Mouse (Mus musculus): ENCODE results near the gene Tmem38b. TPM values are rescaled to one million over a fixed set of nuclear protein-coding genes. Genes with fewer than 3 reads are reported as not detected.
"Not testable (repeated sequence)": the region's sequence is repeated elsewhere in the genome, so short reads cannot be mapped to it uniquely, and the experiment has no call there.

Gene Tmem38b
- 2.3 and 3.4 TPM in 2 replicates for total RNA-seq (2014; fragmentation: Nextera tagmentation)
- 2.1 and 2.3 TPM in 2 replicates for total RNA-seq (2017)

DNA sequence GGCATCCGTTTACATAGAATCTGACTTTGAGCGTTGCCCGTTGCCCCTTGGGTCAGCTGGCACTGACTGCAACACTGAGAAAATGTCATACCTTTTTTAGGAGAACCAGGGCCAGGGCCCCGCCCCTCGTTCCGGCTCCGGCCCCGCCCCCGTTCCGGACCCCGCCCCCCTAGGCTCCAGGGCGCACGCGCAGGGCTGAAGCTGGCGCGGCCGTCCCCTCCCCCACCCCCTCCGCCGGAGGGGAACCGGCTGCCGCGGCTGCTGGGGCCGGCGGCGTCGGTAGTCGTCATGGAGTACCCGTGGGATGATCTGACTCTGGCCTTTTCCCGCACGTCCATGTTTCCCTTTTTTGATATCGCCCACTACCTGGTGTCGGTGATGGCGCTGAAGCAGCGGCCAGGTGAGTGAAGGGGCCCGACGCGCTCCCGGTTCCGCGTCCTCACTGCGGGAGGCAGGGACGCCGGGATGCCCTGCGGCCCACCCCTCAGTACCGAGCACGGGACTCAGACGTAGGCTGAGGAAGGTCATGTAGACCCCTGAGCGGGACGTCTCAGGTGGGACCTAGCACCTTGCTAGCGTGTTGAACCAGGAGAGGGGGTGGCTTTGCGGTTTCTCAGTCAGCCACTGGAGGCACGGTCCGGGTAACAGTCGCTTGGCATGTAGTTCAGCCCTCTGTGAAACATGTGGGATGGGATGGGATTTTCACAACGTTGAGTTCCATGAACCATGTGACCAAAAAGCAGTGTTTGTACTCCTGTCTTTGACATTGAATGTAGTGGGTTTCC lies at the start of gene Tmem38b:
Tmem38b (plus strand) TSS at position 225 of the 785 bp plus-strand sequence.
- ATAC-seq (replicated peaks; ENCODE audit: low FRiP score, low TSS enrichment, poor library complexity, severe bottlenecking), result peak; percentile 83

DNA sequence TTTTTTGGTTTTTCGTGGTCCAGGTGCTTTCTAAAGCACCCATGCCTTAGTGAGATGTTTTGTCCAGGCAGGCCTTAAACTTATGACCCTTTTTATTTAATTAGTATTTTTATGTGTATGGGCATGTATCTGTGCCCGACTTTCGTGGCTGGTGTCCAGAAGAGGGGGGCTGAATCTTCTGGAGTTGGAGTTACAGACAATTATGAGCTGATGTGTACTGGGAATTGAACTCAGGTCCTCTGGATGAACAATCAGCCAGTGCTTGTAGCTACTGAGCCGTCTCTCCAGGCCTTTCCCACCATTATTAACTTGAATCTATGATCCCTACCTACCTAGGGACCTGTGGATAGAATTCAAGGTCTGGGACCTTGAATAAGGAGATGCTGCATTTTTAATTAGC lies 44.4 kb upstream of the Tmem38b start:
- ATAC-seq (replicated peaks; ENCODE audit: low FRiP score, low TSS enrichment, poor library complexity, severe bottlenecking), result no peak

DNA sequence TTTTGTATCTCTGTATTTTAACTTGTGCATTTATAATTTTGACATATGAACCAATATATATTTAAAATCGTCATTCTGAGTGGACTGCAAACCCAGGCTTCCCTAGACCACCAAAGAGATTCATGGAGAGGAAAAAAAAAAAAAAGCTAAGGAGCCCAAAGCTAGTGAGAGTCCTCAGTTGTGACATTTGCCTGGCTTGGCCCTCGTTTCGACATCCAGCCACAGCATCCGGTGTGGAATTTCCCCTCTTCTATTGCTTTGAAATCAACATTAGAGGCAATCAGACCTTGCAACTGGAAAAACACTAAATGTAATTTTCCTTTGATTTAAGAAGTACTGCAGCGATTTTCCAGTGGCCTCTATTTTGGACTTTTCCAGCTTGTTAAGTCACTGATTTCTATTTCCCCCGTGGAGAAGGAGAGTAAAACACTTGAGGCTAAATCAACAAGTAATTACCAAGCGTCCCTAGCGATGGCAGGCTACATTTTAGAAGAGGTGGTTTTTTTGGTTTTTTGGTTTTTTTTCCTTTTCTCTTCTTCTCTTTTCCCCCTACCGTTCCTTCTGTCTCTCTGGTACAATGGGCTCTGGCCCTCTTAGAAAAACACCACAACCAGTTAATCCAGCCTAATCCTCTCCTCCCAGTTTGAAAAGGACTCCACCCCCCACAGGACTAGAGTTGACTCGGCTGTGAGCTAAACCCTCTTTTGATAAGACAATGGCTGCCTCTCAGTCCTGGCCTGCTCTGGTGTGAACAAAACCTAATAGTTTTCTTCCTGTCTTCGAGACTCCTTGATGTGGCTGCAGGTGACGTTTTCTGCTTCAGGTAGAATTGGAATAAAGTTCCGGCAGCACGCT lies 43.4 kb upstream of the Tmem38b start:
- ATAC-seq (replicated peaks; ENCODE audit: low FRiP score, low TSS enrichment, poor library complexity, severe bottlenecking), result no peak

DNA sequence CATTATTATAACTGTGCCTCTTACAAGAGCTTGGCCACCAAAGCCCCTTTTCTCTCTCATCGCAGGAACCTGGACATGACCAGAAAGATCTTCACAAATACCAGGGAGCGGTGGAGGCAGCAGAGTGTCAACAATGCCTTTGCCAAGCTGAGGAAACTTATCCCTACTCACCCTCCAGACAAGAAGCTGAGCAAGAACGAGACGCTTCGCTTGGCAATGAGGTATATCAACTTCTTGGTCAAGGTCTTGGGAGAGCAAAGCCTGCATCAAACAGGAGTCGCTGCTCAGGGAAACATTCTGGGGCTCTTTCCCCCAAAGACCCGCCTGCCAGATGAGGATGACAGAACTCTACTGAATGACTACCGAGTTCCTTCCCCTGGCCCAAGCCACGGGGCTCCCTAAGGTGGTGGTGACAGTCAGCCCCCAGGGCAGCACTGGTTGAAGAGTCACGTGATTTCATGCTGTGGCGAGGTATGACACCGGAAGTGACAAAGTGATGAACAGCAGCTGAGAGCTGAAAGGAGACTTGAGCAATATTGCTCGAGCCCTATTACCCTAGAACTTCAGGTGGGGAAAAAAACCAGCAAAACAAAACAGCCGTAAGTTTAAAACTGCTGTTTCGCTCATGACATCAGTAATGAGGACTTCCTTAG lies 40.0 kb upstream of the Tmem38b start:
- ATAC-seq (replicated peaks; ENCODE audit: low FRiP score, low TSS enrichment, poor library complexity, severe bottlenecking), result no peak

DNA sequence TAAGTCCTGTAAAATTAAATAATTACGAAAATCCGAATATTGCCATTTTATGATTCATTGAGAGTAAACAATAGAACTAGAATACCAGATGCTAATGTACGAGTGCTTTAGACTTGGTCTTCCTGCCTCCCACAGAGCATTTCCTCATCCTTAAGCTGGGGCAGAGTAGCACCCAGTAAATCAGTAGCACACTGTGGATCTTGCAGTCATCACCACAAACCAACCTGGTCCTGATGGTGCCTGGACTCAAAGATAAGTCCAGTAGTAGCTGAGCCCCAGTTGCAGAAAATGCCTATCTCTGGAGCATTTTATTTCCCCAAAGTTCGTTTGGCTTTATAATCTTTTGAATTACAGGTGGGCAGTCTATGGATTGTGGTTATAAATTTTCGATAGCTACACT lies 39.0 kb upstream of the Tmem38b start:
- 0 out of 2 replicates have a peak, but pooled peaks have one; percentile 37 for ATAC-seq (replicated peaks; ENCODE audit: low FRiP score, low TSS enrichment, poor library complexity, severe bottlenecking)

DNA sequence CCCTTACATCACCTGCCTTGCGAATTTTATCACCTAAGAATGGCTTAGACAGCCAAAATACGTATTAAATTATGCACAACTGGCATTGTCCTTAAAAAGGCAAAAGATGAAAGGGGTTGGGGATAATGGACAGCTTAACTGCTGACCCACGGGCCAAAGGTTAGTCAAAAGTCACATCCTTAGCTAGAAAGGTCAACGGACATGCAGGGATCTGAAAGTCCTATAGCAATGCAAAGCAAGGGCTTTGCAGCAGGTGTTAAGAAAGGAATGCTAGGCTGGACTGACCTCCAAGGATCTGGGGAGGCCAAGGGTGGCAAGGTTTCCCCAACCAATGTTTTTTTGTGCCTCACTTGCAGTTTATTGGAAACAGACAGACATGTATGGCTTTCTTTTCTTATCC lies 36.5 kb upstream of the Tmem38b start:
- no peak for ATAC-seq (replicated peaks; ENCODE audit: low FRiP score, low TSS enrichment, poor library complexity, severe bottlenecking)

DNA sequence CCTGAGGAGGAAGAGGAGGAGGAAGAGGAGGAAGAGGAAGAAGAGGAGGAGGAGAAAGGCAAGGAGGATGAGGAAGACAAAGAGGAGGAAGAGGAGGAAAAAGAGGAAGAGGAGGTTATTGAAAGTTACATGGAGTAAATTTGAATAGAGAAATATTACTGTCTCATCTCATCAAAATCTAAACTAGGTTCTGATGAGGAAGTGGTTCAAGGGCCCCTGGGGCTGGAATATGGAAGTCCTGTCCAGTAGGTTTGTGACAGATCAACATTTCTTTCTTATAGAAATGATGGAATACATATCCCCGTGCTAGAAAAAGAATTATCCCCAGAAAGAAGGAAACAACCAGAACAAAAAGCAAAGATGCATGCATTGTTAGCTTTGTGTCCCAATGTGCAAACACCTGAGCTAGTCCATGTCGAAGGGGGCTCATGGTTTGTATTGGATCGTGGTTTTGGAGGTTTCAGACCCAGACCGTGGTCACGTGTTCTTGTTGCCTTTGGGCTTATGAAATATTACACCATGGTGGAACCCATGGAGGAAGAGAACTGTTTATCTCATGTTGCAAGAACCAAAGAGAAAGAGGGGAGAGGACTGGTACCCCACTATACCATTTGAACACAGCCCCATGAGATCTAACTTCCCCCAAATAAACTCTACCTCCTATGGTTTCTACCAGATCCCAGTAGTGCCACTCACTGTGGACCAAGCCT lies 31.4 kb upstream of the Tmem38b start:
- no peak for ATAC-seq (replicated peaks; ENCODE audit: low FRiP score, low TSS enrichment, poor library complexity, severe bottlenecking)

DNA sequence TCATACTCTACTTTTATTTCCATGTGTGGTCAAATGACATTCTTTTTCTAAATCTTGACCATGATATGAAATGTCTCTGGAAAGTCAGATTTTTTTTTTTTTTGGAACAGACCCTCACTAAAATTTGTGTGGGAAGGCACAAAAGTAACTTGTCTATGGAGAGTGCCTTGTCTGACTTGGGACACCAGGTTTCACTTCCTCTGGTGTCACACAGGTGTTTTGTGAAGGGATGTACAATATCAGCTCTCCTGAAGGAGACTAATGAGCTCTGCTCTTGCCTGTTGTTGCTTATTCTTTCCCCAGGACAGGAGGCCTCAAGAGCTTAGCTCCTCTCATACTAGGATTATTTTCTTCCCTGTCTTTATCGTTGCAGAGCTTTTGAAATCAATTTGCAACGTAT lies 30.8 kb upstream of the Tmem38b start:
- no peak for ATAC-seq (replicated peaks; ENCODE audit: low FRiP score, low TSS enrichment, poor library complexity, severe bottlenecking)

DNA sequence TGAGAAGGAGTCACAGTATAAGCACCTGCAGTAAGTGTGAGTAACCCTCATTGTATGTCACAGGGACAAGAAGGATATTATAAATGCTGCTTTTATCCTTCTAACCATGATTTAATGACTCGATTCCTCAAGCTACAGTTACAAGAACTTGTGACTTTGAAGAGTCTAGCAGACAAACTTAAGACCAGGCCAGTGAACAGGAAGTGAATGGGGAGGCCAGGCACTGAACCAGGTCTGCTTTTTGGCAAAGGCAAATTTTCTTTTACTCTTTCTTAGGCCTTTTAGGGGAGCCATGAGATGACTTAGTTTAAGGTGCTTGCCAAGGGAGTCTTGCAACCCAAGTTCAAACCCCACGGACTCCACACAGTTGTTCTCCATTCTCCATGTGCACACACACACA lies 30.1 kb upstream of the Tmem38b start:
- no peak for ATAC-seq (replicated peaks; ENCODE audit: low FRiP score, low TSS enrichment, poor library complexity, severe bottlenecking)

DNA sequence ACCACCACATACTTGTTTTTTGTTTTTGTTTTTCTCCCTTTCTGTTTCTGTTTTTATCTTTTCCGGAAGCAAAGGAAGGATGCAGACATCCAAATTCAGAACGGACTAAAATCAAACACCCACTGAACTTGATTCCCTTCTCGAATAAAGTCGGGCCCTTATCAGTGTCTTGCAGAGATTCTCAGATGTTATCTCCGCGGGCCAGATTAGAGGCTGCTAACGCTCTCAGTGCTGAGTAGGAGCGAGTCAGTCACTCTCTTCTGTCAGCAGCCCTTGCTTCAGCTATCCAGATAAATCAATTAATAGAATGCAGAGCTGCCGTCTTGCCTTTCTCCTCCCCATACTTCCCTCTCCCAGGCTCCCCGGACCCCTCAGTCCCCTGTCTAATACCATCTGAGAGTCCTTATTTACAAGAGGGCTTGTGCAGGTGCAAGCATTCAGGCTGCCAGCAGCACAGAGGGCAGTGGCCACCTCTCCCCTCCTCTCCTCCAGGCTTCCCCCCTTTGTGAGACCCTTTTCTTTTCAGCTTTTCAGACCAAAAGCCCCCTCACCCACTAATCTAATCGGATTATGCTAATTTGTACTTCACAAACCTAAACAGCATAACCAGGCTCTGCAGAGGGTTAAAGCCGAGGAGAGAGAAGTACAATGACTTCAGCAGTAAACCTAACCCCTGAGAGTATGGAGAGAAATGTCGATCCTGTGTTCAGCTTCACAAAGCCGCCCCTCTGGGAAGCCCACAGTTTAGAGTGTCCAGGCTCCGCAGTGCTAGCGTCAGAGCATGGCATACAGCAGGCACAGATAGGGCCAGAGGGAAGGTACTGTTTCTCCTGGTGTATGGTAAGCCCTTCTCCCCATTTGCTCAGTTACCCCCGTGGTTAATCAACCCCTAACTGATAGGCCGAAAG lies 28.7 kb upstream of the Tmem38b start:
- no peak for ATAC-seq (replicated peaks; ENCODE audit: low FRiP score, low TSS enrichment, poor library complexity, severe bottlenecking)

DNA sequence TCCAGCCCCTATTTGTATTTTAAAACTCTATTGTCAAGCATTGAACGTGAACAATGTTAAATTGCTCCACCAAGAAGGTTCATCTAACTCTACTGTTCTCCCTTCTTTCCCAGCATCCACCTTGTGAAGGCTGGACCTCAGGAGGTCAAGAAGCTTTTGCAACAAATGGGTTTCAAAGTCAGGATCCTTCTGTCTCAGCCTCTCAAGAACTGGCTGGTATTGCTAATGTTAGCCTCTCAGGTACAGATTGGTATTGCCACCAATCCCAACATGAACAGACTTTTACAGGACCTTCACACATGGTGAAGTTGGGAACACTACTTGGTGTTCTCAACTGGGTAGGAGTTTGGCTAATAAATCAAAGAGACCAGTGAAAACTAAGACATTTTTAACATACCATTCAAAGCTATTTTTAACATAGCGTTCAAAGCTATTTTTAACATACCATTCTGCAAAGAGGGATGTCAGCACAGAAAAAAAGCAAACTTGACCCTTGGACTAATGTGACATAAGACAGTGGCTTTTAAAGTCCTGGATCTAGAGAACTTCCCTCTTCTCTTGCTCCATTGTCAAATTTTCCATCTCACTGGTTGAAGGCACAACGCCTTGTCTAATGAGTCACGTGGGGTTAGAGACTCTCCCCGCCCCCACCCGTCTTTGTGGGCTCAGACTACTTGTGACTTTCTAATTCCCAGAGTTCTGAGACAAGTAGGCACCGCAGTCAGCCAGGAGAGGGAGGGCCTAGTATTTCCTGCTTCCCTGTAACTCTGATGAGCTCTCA lies 26.8 kb upstream of the Tmem38b start:
- ATAC-seq (replicated peaks; ENCODE audit: low FRiP score, low TSS enrichment, poor library complexity, severe bottlenecking), result no peak

DNA sequence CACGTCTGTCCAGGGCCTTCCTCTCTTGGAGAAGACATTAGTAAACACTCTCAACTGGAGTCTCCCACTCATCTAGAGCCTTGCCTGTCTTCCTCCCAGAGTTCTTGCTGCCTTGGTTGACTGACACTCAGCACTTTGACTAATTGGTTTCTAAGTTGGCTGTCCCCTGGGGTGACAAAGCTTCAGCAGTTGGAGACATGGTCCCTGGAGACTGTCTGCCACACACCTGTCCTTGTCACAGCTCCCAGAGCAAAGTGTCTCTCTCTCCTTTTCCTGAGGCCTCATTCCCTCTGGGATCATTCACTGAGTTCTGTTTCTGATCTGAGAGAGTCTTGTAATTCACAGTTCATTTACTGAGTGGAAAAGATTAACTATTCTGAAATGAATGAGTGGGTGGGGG lies 26.1 kb upstream of the Tmem38b start:
- no peak for ATAC-seq (replicated peaks; ENCODE audit: low FRiP score, low TSS enrichment, poor library complexity, severe bottlenecking)

DNA sequence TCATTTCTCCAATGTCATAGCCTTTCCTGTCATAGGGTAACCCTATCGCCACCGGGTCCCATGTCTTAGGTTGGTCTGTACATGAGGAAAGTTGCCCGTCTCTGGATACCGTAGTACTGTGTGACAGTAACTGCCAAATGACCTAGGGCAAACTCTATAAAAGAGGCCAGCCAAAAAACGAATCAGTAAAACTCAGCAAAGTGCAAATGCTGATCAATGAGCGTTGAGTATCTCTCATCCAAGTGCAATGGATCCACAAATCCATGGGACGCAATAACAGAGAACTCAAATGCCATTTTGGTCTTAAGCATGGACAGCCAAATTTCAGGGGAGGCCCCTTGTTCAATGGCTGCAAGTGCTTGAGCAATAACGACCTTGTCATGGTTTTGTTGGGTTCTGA lies 22.2 kb upstream of the Tmem38b start:
- not testable (repeated sequence) for ATAC-seq (replicated peaks; ENCODE audit: low FRiP score, low TSS enrichment, poor library complexity, severe bottlenecking)

DNA sequence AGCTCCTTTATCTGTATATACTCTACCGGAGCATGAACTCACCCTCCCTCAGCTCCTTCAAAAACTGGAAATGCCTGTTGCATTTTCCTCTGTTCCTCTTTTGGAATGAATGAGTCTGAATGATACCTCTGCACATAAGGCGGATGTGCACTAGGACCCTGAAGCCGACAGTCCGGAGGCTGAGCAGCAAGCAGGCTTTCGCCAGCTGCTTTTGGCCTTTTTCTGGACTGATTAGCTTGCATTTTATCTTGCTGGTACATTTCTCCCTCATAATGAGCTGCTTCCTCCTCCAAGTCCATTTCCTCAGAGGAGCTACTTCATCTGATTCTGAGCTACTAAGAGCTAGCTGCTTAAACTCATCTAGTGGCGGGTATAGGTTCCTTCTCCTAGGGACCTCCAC lies 19.4 kb upstream of the Tmem38b start:
- ATAC-seq (replicated peaks; ENCODE audit: low FRiP score, low TSS enrichment, poor library complexity, severe bottlenecking), result not testable (repeated sequence)

DNA sequence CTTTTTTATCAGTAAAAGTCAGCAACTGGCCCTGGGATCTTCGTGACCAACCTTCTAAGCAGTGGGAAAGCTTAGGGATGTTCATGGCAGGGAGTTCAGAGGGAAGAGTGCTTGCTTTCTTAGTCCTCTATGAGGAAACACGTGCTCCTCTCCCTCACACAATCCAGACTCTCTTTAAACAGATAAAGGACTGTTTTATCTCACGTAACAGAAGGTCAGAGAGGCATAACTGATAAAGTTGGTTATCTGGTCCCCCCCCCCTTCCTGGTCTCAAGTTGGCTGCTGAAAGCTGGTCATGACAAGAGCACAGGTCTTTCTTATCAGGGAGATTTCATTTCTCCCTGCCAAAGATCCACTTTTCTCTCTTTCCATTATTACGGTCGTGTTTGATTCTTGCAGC lies 7.5 kb upstream of the Tmem38b start:
- ATAC-seq (replicated peaks; ENCODE audit: low FRiP score, low TSS enrichment, poor library complexity, severe bottlenecking), result peak; percentile 61; the same call in 1 of the 2 replicates

DNA sequence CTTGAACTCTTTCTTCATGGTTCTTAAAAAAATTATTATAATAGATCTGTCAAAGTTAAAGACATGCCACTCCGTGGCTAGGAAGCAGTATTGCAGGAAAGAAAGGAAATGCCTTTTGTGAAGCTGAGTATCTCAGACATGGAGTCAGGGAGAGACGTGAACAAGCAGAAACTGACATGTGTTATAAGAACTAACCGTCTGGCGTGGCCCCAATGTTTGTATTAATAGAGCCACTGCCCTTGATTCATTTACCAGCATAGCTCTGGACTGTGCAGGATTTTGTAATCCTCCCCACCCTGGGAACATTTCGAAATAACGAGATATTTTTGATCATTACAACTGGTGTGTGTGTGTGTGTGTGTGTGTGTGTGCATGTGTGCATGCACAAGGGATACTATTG lies 2.1 kb upstream of the Tmem38b start:
- no peak for ATAC-seq (replicated peaks; ENCODE audit: low FRiP score, low TSS enrichment, poor library complexity, severe bottlenecking)

DNA sequence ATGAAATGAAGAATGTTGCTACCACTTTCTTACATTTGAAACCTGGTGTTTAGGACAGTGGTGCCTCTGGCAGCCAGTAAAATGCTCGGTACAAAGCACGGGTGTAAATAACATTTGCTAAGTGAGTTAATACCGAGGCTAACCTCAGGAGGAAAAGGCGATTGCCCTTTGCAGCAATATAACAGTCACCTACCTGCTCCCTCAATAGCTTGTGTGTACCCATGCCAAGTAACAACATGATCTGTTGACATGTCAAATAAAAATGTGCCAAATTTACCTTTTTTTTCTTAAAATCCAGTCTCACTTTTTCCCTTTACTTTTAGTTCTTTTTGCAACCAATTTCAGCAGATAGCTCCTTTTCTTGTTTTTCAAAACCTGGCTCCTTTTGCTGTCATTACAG lies 1.0 kb upstream of the Tmem38b start:
- ATAC-seq (replicated peaks; ENCODE audit: low FRiP score, low TSS enrichment, poor library complexity, severe bottlenecking), result no peak

All from megakaryocyte-erythroid progenitor cell, adult 5-6 weeks (primary cell).